ENCODE assay signal across 23 mouse cellular contexts in the genomic region with DNA sequence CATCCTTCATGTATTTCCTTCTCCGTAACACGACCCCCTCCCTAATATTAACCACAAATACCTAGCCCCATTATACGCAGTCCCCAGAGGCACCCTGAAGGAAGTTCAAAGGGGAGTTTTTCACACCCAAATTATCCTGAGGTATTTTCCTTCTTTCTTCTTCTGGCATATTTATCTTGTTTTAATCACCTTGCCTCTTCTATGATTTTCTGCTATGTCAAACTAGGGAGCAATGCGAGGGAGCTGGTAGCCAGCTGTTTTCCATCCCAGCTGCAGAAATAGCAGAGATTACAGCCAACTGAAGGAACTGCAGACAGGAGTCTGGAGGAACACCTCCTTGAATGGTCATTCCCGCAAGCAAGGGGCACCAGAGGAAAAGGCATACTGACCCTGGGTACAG.
DNase-seq lines count a peak whose midpoint lies in the region; ATAC-seq and TF ChIP-seq lines count a peak whose summit lies in the region.
"Had no signal": no experiment of that assay in that cellular context is flagged by ENCODE, and none has a peak within 500 bp of the region (broad histone marks: within the 10 kb centered on the region; RNA-seq: fewer than 3 reads in every experiment).

No protein-coding gene starts in this region.

- DNase-seq in embryo, embryonic 10 days (ENCODE audit: low spot score): peak; percentile 24
- DNase-seq in embryo, embryonic 9.5 days (ENCODE audit: extremely low spot score): no peak
- DNase-seq in lung, embryonic 14.5 days: peak; percentile 51
- DNase-seq in lung, postnatal 25 days (ENCODE audit: low spot score): no peak
- peak; percentile 6 for DNase-seq in embryonic facial prominence, embryonic 14.5 days (ENCODE audit: low spot score)
- DNase-seq in cerebellum, postnatal 10 days: no peak
- DNase-seq in liver, embryonic 11.5 days (ENCODE audit: low spot score): no peak
- DNase-seq: adrenal gland, postnatal 10 days; B cell, adult 2 months; cerebellum, adult 11 months; cerebellum, adult 8-10 months; cerebellum, postnatal 25 days; forebrain, postnatal 0 days; gastrocnemius, adult 2 months; gastrocnemius, postnatal 25 days; heart, postnatal 36 days had no signal

- H3K4me3 ChIP-seq in lung, embryonic 14.5 days (ENCODE audit: low read depth, low read length): no peak overlapping the region
- H3K4me3 ChIP-seq in embryonic facial prominence, embryonic 14.5 days (ENCODE audit: low read depth, low read length): no peak overlapping the region
- H3K4me3 ChIP-seq in liver, embryonic 11.5 days (ENCODE audit: low read depth, low read length): no peak overlapping the region
- H3K4me3 ChIP-seq: forebrain, embryonic 12.5 days; gastrocnemius, adult 2 months; heart, embryonic 12.5 days; hindbrain, embryonic 12.5 days had no signal

- 22% methylated on average over 5 of the region's 5 CpGs for WGBS in lung, embryonic 14.5 days
- 15% methylated on average over 5 of the region's 5 CpGs for WGBS in embryonic facial prominence, embryonic 14.5 days
- 63% methylated on average over 5 of the region's 5 CpGs for WGBS in liver, embryonic 11.5 days

- H3K9me3 ChIP-seq in lung, embryonic 14.5 days (ENCODE audit: low read depth, low read length): no peaks in the 10 kb centered on the region
- H3K9me3 ChIP-seq in embryonic facial prominence, embryonic 14.5 days (ENCODE audit: control insufficient read depth, low read length): no peaks in the 10 kb centered on the region
- H3K9me3 ChIP-seq in liver, embryonic 11.5 days (ENCODE audit: control insufficient read depth, low read length): no peaks in the 10 kb centered on the region
- H3K9me3 ChIP-seq: forebrain, embryonic 12.5 days; G1E; hindbrain, embryonic 12.5 days had no signal

- H3K9ac ChIP-seq in lung, embryonic 14.5 days: no peak overlapping the region
- H3K9ac ChIP-seq in embryonic facial prominence, embryonic 14.5 days (ENCODE audit: low read depth, low read length): no peak overlapping the region
- no peak overlapping the region for H3K9ac ChIP-seq in liver, embryonic 11.5 days (ENCODE audit: low read depth, low read length)
- H3K9ac ChIP-seq: forebrain, embryonic 12.5 days; forebrain, postnatal 0 days; heart, embryonic 12.5 days; hindbrain, embryonic 12.5 days had no signal

- no peak for ATAC-seq in lung, embryonic 14.5 days (ENCODE audit: insufficient read depth)
- no peak for ATAC-seq in embryonic facial prominence, embryonic 14.5 days (ENCODE audit: low read depth)
- ATAC-seq in liver, embryonic 11.5 days (replicated peaks; ENCODE audit: low FRiP score): no peak
- ATAC-seq: CD4-positive, CD25-positive, alpha-beta regulatory T cell, adult 4 months; forebrain, postnatal 0 days; hindbrain, embryonic 16.5 days; inflammation-experienced regulatory T-cells, adult 6 months had no signal

- H3K27me3 ChIP-seq in lung, embryonic 14.5 days (ENCODE audit: insufficient read depth, low read length): no peaks in the 10 kb centered on the region
- H3K27me3 ChIP-seq in embryonic facial prominence, embryonic 14.5 days (replicated peaks; ENCODE audit: control insufficient read depth, insufficient read depth, low read length): no peaks in the 10 kb centered on the region
- no peaks in the 10 kb centered on the region for H3K27me3 ChIP-seq in liver, embryonic 11.5 days (replicated peaks; ENCODE audit: control insufficient read depth, insufficient read depth, low read length)
- H3K27me3 ChIP-seq: forebrain, embryonic 12.5 days; heart, embryonic 12.5 days; hindbrain, embryonic 12.5 days had no signal

- no peaks in the 10 kb centered on the region for H3K4me1 ChIP-seq in lung, embryonic 14.5 days (ENCODE audit: insufficient read depth)
- peaks cover 6% of the 10 kb centered on the region; the same call in 1 of the 2 replicates for H3K4me1 ChIP-seq in embryonic facial prominence, embryonic 14.5 days (ENCODE audit: control insufficient read depth, insufficient read depth, low read length)
- no peaks in the 10 kb centered on the region for H3K4me1 ChIP-seq in liver, embryonic 11.5 days (replicated peaks; ENCODE audit: control insufficient read depth, insufficient read depth, low read length)
- H3K4me1 ChIP-seq: forebrain, embryonic 12.5 days; hindbrain, embryonic 12.5 days had no signal

- H3K36me3 ChIP-seq in lung, embryonic 14.5 days (ENCODE audit: insufficient read depth): no peaks in the 10 kb centered on the region
- no peaks in the 10 kb centered on the region for H3K36me3 ChIP-seq in embryonic facial prominence, embryonic 14.5 days (ENCODE audit: control insufficient read depth, insufficient read depth, low read length)
- H3K36me3 ChIP-seq in liver, embryonic 11.5 days (ENCODE audit: control insufficient read depth, insufficient read depth, low read length): no peaks in the 10 kb centered on the region
- H3K36me3 ChIP-seq: forebrain, embryonic 12.5 days; G1E; heart, embryonic 12.5 days; hindbrain, embryonic 12.5 days had no signal

- no peak overlapping the region for H3K4me2 ChIP-seq in lung, embryonic 14.5 days
- no peak overlapping the region for H3K4me2 ChIP-seq in embryonic facial prominence, embryonic 14.5 days (ENCODE audit: low read depth, low read length)
- no peak overlapping the region for H3K4me2 ChIP-seq in liver, embryonic 11.5 days
- H3K4me2 ChIP-seq: forebrain, embryonic 12.5 days; heart, embryonic 12.5 days; hindbrain, embryonic 12.5 days had no signal

- no peak overlapping the region for H3K27ac ChIP-seq in lung, embryonic 14.5 days (ENCODE audit: low read depth)
- H3K27ac ChIP-seq in embryonic facial prominence, embryonic 14.5 days (replicated peaks; ENCODE audit: low read depth, low read length): no peak overlapping the region
- H3K27ac ChIP-seq in liver, embryonic 11.5 days (ENCODE audit: low read depth, low read length): no peak overlapping the region
- H3K27ac ChIP-seq: forebrain, embryonic 12.5 days; gastrocnemius, adult 2 months; hindbrain, embryonic 12.5 days had no signal

- no peak for TF ChIP-seq CTCF in lung, embryonic 14.5 days (IDR thresholded peaks at IDR 0.05; ENCODE audit: low read depth)

Comparison
In these comparisons a context has a peak if more than half of its experiments do, and no peak if none do; other contexts are left out.
1. DNase-seq: peak in embryo, embryonic 10 days (single experiment), lung, embryonic 14.5 days (single experiment) and embryonic facial prominence, embryonic 14.5 days (single experiment); none in embryo, embryonic 9.5 days (single experiment), lung, postnatal 25 days (single experiment), cerebellum, postnatal 10 days (0 of 2) and liver, embryonic 11.5 days (single experiment).